Mouse (Mus musculus) forebrain, embryonic 13.5 days (tissue): ENCODE data around the gene Cstf3. TPM values are rescaled to one million over a fixed set of nuclear protein-coding genes. Genes with fewer than 3 reads are reported as not detected.
A peak's percentile ranks its signal among the peaks of the same experiment; 100 is the strongest.

Source experiments
- ATAC-seq: fragments of 200-750 bp; cut with Nextera tagmentation; 2 replicates; pipeline ENCODE4 v1.8.0; 2017
- H3K27ac ChIP-seq: fragments of 300-500 bp; sonication (generic); 2 replicates; pipeline ENCODE4 v1.5.1; 2015; ENCODE audit warnings: inconsistent platforms, mild to moderate bottlenecking, moderate library complexity
- H3K27me3 ChIP-seq: fragments of 300-500 bp; sonication (generic); 2 replicates; pipeline ENCODE4 v1.6.1; 2015; ENCODE audit warnings: mild to moderate bottlenecking, inconsistent platforms
- H3K36me3 ChIP-seq: fragments of 300-500 bp; sonication (generic); 2 replicates; pipeline ENCODE4 v1.6.1; 2015; ENCODE audit warnings: mild to moderate bottlenecking, inconsistent platforms; ENCODE audit not compliant: poor library complexity, severe bottlenecking
- H3K4me1 ChIP-seq: fragments of 300-500 bp; sonication (generic); 2 replicates; pipeline ENCODE4 v1.6.1; 2015; ENCODE audit warnings: inconsistent platforms
- H3K4me2 ChIP-seq: fragments of 300-500 bp; sonication (generic); 2 replicates; pipeline ENCODE4 v1.6.1; 2015; ENCODE audit warnings: inconsistent platforms, mild to moderate bottlenecking, moderate library complexity
- H3K4me3 ChIP-seq: fragments of 300-500 bp; sonication (generic); 2 replicates; pipeline ENCODE4 v1.5.1; 2015; ENCODE audit warnings: mild to moderate bottlenecking, inconsistent platforms
- H3K9ac ChIP-seq: fragments of 300-500 bp; sonication (generic); 2 replicates; pipeline ENCODE4 v1.6.1; 2015; ENCODE audit warnings: mild to moderate bottlenecking, inconsistent platforms
- H3K9me3 ChIP-seq: fragments of 300-500 bp; sonication (generic); replicated peaks from 2 replicates; pipeline ENCODE4 v1.6.1; 2016; ENCODE audit warnings: inconsistent platforms
- WGBS: fragments of 180-500 bp; shearing (Covaris S2); methylation state at CpG from one replicate; pipeline ENCODE4 v1.1.7; 2015; 5-methylcytosine and 5-hydroxymethylcytosine counted together
- polyA plus RNA-seq: library from polyadenylated mRNA; unstranded; fragments of >200 nt; fragmentation: Nextera tagmentation; extraction: Ambion mirVana; gene quantifications from 2 replicates; pipeline ENCODE4 v1.2.1, GENCODE M21; 2015

The Cstf3 gene
- polyA plus RNA-seq, 1 experiment from 2014 or later: 117 TPM

- no peak overlapping the region for H3K27ac ChIP-seq
- H3K27me3 ChIP-seq: no peaks in the 10 kb centered on the region
- H3K4me3 ChIP-seq: no peak overlapping the region
- no peaks in the 10 kb centered on the region for H3K9me3 ChIP-seq
- no peak overlapping the region for H3K9ac ChIP-seq
- WGBS: 83% methylated on average over 7 of the region's 7 CpGs
- H3K36me3 ChIP-seq: no peaks in the 10 kb centered on the region
- peaks cover 9% of the 10 kb centered on the region; the same call in 1 of the 2 replicates for H3K4me1 ChIP-seq
- no peak for ATAC-seq
- no peak overlapping the region for H3K4me2 ChIP-seq
These were observed 10.4 kb upstream of the Cstf3 start for GRCm38 (mm10) chr2:104579784-104580446.

DNA sequence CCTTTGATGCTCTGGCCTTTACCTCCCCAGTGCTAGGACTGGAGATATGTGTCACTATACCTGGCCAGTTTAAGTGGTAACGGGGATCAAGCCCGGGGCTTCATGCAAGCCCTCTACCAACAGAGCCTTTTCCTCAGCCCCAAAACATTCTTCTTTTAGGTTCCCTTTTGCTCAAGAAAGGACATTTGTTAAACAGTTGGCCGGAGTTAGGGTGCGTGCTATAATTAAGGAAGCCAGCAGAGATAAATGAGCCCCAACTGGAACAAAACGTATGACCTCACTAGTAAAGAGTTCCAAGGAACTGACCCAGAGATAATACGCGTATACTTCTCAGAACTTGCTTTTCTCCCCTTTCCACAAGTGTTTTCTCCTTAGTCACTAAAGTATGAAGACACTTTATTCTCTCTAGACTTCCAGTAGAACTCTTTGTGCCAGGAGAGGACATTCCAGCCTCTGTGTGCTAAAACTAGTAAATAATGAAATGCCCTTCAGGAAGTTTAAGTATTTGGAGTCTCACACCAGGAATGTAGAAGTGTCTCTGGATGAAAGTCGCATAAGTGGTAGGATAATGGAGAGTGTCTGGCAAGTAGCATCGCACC is 8.9 kb upstream of the Cstf3 start:
- H3K9ac ChIP-seq: no peak overlapping the region
- H3K4me1 ChIP-seq: peaks cover 9% of the 10 kb centered on the region; the same call in 1 of the 2 replicates
- ATAC-seq: no peak
- H3K36me3 ChIP-seq: no peaks in the 10 kb centered on the region
- H3K27me3 ChIP-seq: no peaks in the 10 kb centered on the region
- WGBS: 73% methylated on average over 9 of the region's 9 CpGs
- H3K4me2 ChIP-seq: no peak overlapping the region
- H3K27ac ChIP-seq: no peak overlapping the region
- no peaks in the 10 kb centered on the region for H3K9me3 ChIP-seq
- no peak overlapping the region for H3K4me3 ChIP-seq

DNA sequence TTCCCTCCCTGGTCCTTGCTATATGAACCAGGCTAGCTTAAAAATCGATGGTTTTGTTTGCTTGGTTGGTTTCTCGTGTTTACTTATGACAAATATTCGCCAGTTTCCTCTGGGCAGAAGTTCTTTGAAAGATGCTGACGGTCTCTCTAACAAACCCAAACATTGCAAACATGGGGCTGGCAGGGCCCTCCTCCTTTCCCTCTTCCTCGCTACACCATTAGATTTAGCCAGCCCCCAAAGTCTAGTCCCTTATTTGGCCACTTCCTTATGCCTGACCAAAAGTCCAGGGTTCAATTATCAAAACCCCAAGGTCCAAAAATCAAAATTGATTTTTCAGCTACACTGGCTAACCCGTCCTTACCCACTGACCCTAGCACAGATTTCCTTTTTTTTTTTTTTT is 7.3 kb upstream of the Cstf3 start:
- ATAC-seq: no peak
- Histone ChIP-seq H3K9me3 (no peaks in the 10 kb centered on the region), H3K27ac (no peak overlapping the region), H3K4me1 (peaks cover 9% of the 10 kb centered on the region; the same call in 1 of the 2 replicates), H3K36me3 (no peaks in the 10 kb centered on the region), H3K27me3 (no peaks in the 10 kb centered on the region), H3K4me2 (no peak overlapping the region), H3K4me3 (no peak overlapping the region), H3K9ac (no peak overlapping the region)
- 81% methylated on average over 6 of the region's 6 CpGs for whole genome bisulfite sequencing

DNA sequence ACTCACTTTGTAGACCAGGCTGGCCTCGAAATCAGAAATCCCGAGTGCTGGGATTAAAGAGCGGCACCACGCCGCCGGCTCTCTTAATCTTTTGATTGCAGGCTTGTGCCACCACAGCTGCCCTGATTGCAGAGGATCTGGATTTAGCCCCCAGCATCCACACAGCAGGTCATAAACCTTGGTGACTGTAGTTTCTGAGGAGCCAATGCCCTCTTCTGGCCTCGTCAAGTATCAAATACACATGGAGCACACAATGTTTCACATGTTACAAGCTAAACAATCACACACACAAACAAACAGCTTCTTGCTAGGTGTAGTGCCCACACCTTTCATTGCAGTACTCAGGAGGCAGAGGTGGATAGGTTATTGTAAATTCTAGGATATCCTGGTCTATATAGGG is 6.1 kb upstream of the Cstf3 start:
- peaks cover 11% of the 10 kb centered on the region for H3K4me1 ChIP-seq
- H3K36me3 ChIP-seq: no peaks in the 10 kb centered on the region
- WGBS: 73% methylated on average over 7 of the region's 7 CpGs
- H3K27ac ChIP-seq: no peak overlapping the region
- no peak overlapping the region for H3K9ac ChIP-seq
- no peak overlapping the region for H3K4me2 ChIP-seq
- H3K4me3 ChIP-seq: no peak overlapping the region
- no peaks in the 10 kb centered on the region for H3K27me3 ChIP-seq
- no peak for ATAC-seq
- H3K9me3 ChIP-seq: no peaks in the 10 kb centered on the region

DNA sequence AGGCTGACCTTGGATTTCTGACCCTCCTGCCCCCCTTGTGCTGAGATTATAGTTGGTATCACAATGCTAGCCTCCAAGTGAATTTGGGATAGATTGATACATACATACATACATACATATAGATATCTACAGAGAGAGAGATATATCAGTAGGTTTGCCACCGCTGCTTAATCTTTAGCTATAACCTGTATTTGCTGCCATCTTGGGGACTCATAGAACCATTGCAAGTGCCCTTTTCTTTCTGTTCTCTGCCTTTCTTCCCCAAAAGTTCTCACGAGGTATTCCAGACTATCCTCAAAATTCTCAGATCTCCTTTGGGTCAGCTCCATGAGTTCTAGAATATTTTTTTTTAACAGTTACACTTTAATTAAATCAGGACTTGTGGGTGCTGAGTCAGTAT is 4.7 kb upstream of the Cstf3 start:
- H3K36me3 ChIP-seq: no peaks in the 10 kb centered on the region
- no peak overlapping the region for H3K4me3 ChIP-seq
- no peak for ATAC-seq
- H3K9ac ChIP-seq: no peak overlapping the region
- no peaks in the 10 kb centered on the region for H3K27me3 ChIP-seq
- WGBS: 57% methylated on average over 2 of the region's 2 CpGs
- H3K27ac ChIP-seq: no peak overlapping the region
- no peaks in the 10 kb centered on the region for H3K9me3 ChIP-seq
- no peak overlapping the region for H3K4me2 ChIP-seq
- H3K4me1 ChIP-seq: peaks cover 17% of the 10 kb centered on the region

GRCm38 (mm10) chr2:104588552-104588951 is 1.8 kb upstream of the Cstf3 start:
- Histone ChIP-seq H3K4me2 (no peak overlapping the region), H3K4me1 (peaks cover 23% of the 10 kb centered on the region), H3K27me3 (no peaks in the 10 kb centered on the region), H3K36me3 (no peaks in the 10 kb centered on the region), H3K9me3 (no peaks in the 10 kb centered on the region), H3K27ac (no peak overlapping the region), H3K4me3 (no peak overlapping the region), H3K9ac (no peak overlapping the region)
- no peak for ATAC-seq
- WGBS: 97% methylated on average over 5 of the region's 5 CpGs

DNA sequence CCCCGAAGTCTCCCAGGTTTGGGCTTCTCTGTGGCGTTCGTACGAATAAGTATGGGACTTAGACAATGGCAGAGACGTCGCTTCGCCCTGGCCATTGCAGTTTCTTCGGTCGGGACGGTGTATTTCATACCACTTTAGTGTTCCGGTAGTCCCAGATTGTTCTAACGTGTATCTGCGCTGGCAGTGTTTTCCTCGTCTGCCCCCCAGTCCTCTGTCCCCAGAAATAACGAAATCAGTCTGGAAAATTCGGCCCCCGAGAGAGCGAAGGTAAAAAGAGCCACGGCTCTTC is 450 bp downstream of the Cstf3 start:
- Histone ChIP-seq H3K4me3 (peak overlapping the region; percentile 95), H3K4me1 (peaks cover 37% of the 10 kb centered on the region), H3K4me2 (peak overlapping the region; percentile 72), H3K27ac (peak overlapping the region; percentile 88), H3K27me3 (no peaks in the 10 kb centered on the region), H3K9me3 (no peaks in the 10 kb centered on the region), H3K36me3 (no peaks in the 10 kb centered on the region), H3K9ac (peak overlapping the region; percentile 96)
- ATAC-seq: no peak
- 0% methylated on average over 19 of the region's 19 CpGs for WGBS

GRCm38 (mm10) chr2:104591141-104591540 is 818 bp downstream of the Cstf3 start:
- H3K27ac ChIP-seq: peak overlapping the region; percentile 88
- no peaks in the 10 kb centered on the region for H3K27me3 ChIP-seq

DNA sequence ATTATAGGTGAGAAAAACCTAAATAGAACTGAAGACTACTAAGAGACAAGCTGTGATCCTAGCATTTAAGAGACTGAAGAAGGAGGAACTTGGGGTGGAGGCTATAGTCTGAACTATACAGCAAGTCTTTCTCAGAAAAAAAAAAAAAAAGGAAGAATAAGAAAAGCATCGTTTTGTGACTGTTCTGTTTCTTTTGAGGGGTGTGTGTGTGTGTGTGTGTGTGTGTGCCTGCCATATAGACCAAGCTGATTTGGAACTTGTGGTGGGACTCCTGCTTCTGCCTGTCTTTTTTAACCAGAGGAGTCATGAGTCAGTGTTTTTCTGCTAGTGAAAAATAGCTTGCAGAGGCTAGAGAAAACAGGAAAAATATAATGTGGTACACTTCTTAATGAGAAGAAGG is 4.7 kb downstream of the Cstf3 start:
- Histone ChIP-seq H3K27me3 (no peaks in the 10 kb centered on the region), H3K9ac (no peak overlapping the region), H3K4me2 (no peak overlapping the region), H3K4me1 (peaks cover 29% of the 10 kb centered on the region), H3K36me3 (peaks cover under 1% of the 10 kb centered on the region; the same call in 1 of the 2 replicates), H3K27ac (no peak overlapping the region), H3K4me3 (no peak overlapping the region), H3K9me3 (no peaks in the 10 kb centered on the region)
- ATAC-seq: no peak
- 58% methylated on average over 1 of the region's 1 CpGs for whole genome bisulfite sequencing

More at GRCm38 (mm10) chr2:104591141-104591540, 818 bp downstream of the Cstf3 start:
- peak overlapping the region; percentile 72 for H3K4me2 ChIP-seq
- H3K9me3 ChIP-seq: no peaks in the 10 kb centered on the region
- no peak for ATAC-seq
- peak overlapping the region; percentile 96 for H3K9ac ChIP-seq
- peaks cover 37% of the 10 kb centered on the region for H3K4me1 ChIP-seq
- no peaks in the 10 kb centered on the region for H3K36me3 ChIP-seq
- WGBS: 1% methylated on average over 6 of the region's 6 CpGs
- peak overlapping the region; percentile 95 for H3K4me3 ChIP-seq

- Histone ChIP-seq H3K27ac (no peak overlapping the region), H3K9me3 (no peaks in the 10 kb centered on the region), H3K4me1 (no peaks in the 10 kb centered on the region), H3K36me3 (peaks cover 5% of the 10 kb centered on the region), H3K4me2 (no peak overlapping the region), H3K9ac (no peak overlapping the region), H3K4me3 (no peak overlapping the region), H3K27me3 (no peaks in the 10 kb centered on the region)
- no peak for ATAC-seq
- 24% methylated on average over 1 of the region's 1 CpGs for WGBS
These were observed 13.1 kb downstream of the Cstf3 start for GRCm38 (mm10) chr2:104603431-104603830.

DNA sequence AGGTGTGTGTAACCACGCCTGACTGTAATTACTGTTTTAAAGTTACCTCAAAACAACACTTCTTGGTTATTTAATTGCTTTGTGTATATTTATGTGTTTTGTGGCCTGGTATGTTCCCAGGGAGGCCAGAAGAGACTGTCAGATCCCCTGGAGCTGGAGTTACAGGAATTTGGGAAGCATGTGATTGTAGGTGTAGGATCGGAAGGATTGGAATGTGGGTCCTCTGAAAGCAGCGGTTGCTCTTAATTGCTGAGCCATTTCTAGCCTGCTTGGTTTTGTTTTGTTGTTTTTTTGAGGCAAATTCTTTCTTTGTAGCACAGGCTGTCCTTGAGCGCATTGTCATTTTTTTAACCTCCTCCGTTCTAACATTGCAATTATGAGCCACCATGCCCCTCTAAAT is 14.4 kb downstream of the Cstf3 start:
- no peak overlapping the region for H3K9ac ChIP-seq
- no peaks in the 10 kb centered on the region for H3K9me3 ChIP-seq
- H3K27ac ChIP-seq: no peak overlapping the region
- no peak for ATAC-seq
- H3K4me3 ChIP-seq: no peak overlapping the region
- 71% methylated on average over 5 of the region's 5 CpGs for WGBS
- H3K36me3 ChIP-seq: peaks cover 5% of the 10 kb centered on the region
- H3K4me2 ChIP-seq: no peak overlapping the region
- H3K27me3 ChIP-seq: no peaks in the 10 kb centered on the region
- H3K4me1 ChIP-seq: no peaks in the 10 kb centered on the region

DNA sequence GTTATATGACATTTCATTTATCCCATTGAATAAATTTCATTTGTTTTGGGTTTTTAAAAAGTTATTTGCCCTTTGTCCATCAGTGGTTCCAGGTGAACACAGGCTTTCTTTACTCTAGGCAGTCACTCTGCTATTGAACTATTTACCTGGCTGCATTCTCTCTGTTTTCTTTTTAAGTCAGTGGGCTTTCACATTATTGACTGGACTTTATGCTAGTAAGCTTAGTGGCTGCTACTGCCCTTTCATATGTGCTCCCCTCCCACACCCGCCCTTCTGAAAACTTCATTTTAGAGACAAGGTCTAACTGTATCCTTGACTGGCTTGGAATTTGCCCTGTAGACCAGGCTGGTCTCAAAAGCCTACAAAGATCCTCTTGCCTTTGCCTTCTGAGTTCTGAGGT is 15.2 kb downstream of the Cstf3 start:
- WGBS: 90% methylated on average over 1 of the region's 1 CpGs
- Histone ChIP-seq H3K27me3 (no peaks in the 10 kb centered on the region), H3K4me3 (no peak overlapping the region), H3K4me2 (no peak overlapping the region), H3K9me3 (no peaks in the 10 kb centered on the region), H3K4me1 (no peaks in the 10 kb centered on the region), H3K9ac (no peak overlapping the region), H3K36me3 (peaks cover 6% of the 10 kb centered on the region), H3K27ac (no peak overlapping the region)
- no peak for ATAC-seq

DNA sequence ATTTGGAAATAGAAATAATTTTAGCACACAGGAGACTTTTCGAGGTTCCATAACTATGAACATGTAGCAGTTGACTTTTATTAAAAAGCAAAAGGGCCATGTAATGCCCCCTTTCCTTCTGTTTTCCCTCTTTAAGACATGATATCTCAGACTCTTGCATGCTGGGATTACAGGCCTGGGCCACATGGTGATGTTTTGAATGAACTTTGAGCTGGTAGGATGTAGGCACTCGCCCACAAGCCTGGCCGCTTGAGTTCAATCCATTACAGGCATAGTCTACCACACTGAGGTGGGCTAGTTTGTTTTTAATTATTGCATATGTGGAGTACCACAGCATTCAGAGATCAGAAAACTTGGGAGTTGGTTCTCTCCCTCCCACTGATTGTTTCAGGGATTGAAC is 24.5 kb downstream of the Cstf3 start:
- no peaks in the 10 kb centered on the region for H3K4me1 ChIP-seq
- H3K27me3 ChIP-seq: no peaks in the 10 kb centered on the region
- no peak overlapping the region for H3K9ac ChIP-seq
- H3K4me2 ChIP-seq: no peak overlapping the region
- H3K27ac ChIP-seq: no peak overlapping the region
- H3K36me3 ChIP-seq: 0 out of 2 replicates have a peak, but pooled peaks cover 17% of the 10 kb centered on the region
- H3K9me3 ChIP-seq: no peaks in the 10 kb centered on the region
- ATAC-seq: no peak
- WGBS: 97% methylated on average over 3 of the region's 3 CpGs
- no peak overlapping the region for H3K4me3 ChIP-seq
